Mouse (Mus musculus) midbrain, embryonic 13.5 days (tissue): ENCODE data around the gene Ackr3. TPM values are rescaled to one million over a fixed set of nuclear protein-coding genes. Genes with fewer than 3 reads are reported as not detected.

Source experiments
- ATAC-seq: fragments of 200-750 bp; cut with Nextera tagmentation; 2 replicates; pipeline ENCODE4 v1.8.0; 2017; ENCODE audit warnings: mild to moderate bottlenecking, moderate TSS enrichment, moderate library complexity
- H3K27ac ChIP-seq: fragments of 300-500 bp; sonication (generic); 2 replicates; pipeline ENCODE4 v1.5.1; 2015; ENCODE audit warnings: inconsistent platforms, mild to moderate bottlenecking, moderate library complexity
- H3K27me3 ChIP-seq: fragments of 300-500 bp; sonication (generic); 2 replicates; pipeline ENCODE4 v1.6.1; 2015; ENCODE audit warnings: mild to moderate bottlenecking, inconsistent platforms
- H3K36me3 ChIP-seq: fragments of 300-500 bp; sonication (generic); 2 replicates; pipeline ENCODE4 v1.6.1; 2015; ENCODE audit warnings: mild to moderate bottlenecking, inconsistent platforms
- H3K4me1 ChIP-seq: fragments of 300-500 bp; sonication (generic); replicated peaks from 2 replicates; pipeline ENCODE4 v1.6.1; 2015; ENCODE audit warnings: inconsistent platforms
- H3K4me2 ChIP-seq: fragments of 300-500 bp; sonication (generic); replicated peaks from 2 replicates; pipeline ENCODE4 v1.6.1; 2015; ENCODE audit warnings: moderate library complexity, mild to moderate bottlenecking, inconsistent platforms
- H3K4me3 ChIP-seq: fragments of 300-500 bp; sonication (generic); replicated peaks from 2 replicates; pipeline ENCODE4 v1.5.1; 2015; ENCODE audit warnings: mild to moderate bottlenecking, inconsistent platforms
- H3K9ac ChIP-seq: fragments of 300-500 bp; sonication (generic); replicated peaks from 2 replicates; pipeline ENCODE4 v1.6.1; 2015; ENCODE audit warnings: mild to moderate bottlenecking, inconsistent platforms
- H3K9me3 ChIP-seq: fragments of 300-500 bp; sonication (generic); 2 replicates; pipeline ENCODE4 v1.6.1; 2016; ENCODE audit warnings: mild to moderate bottlenecking, inconsistent platforms
- WGBS: fragments of 180-500 bp; shearing (Covaris S2); methylation state at CpG from one replicate; pipeline ENCODE4 v1.1.7; 2015; 5-methylcytosine and 5-hydroxymethylcytosine counted together
- polyA plus RNA-seq: library from polyadenylated mRNA; unstranded; fragments of >200 nt; fragmentation: Nextera tagmentation; extraction: Ambion mirVana; gene quantifications from 2 replicates; pipeline ENCODE4 v1.2.1, GENCODE M21; 2015

Ackr3 gene
- polyA plus RNA-seq, 1 experiment from 2014 or later: 17.1 TPM

- no peak overlapping the region for H3K4me3 ChIP-seq
- peaks cover 28% of the 10 kb centered on the region for H3K4me1 ChIP-seq
- ATAC-seq: no peak
- 84% methylated on average over 2 of the region's 2 CpGs for WGBS
- H3K9ac ChIP-seq: no peak overlapping the region
- H3K27ac ChIP-seq: no peak overlapping the region
- H3K27me3 ChIP-seq: peaks cover 3% of the 10 kb centered on the region; the same call in 1 of the 2 replicates
- H3K9me3 ChIP-seq: no peaks in the 10 kb centered on the region
- H3K4me2 ChIP-seq: no peak overlapping the region
- peaks cover 30% of the 10 kb centered on the region for H3K36me3 ChIP-seq
These were observed 12.1 kb downstream of the Ackr3 start for GRCm38 (mm10) chr1:90215881-90216280.

GRCm38 (mm10) chr1:90216395-90216794 lies 12.6 kb downstream of the Ackr3 start:
- no peak overlapping the region for H3K27ac ChIP-seq
- H3K27me3 ChIP-seq: peaks cover 3% of the 10 kb centered on the region; the same call in 1 of the 2 replicates
- no peak overlapping the region for H3K4me3 ChIP-seq
- H3K36me3 ChIP-seq: peaks cover 30% of the 10 kb centered on the region
- H3K9me3 ChIP-seq: no peaks in the 10 kb centered on the region
- no peak overlapping the region for H3K9ac ChIP-seq
- no peak overlapping the region for H3K4me2 ChIP-seq
- ATAC-seq: no peak
- H3K4me1 ChIP-seq: peaks cover 29% of the 10 kb centered on the region
- WGBS: 64% methylated on average over 1 of the region's 1 CpGs

- no peak overlapping the region for H3K4me2 ChIP-seq
- peak overlapping the region; percentile 61 for H3K27ac ChIP-seq
- H3K4me3 ChIP-seq: no peak overlapping the region
- H3K36me3 ChIP-seq: 0 out of 2 replicates have a peak, but pooled peaks cover 14% of the 10 kb centered on the region
- no peak overlapping the region for H3K9ac ChIP-seq
- H3K27me3 ChIP-seq: peaks cover 9% of the 10 kb centered on the region; the same call in 1 of the 2 replicates
- peaks cover 39% of the 10 kb centered on the region for H3K4me1 ChIP-seq
- H3K9me3 ChIP-seq: no peaks in the 10 kb centered on the region
- ATAC-seq: peak; percentile 8; the same call in 1 of the 2 replicates
- 14% methylated on average over 9 of the region's 9 CpGs for WGBS
These were observed 16.5 kb downstream of the Ackr3 start for GRCm38 (mm10) chr1:90220280-90220679.

- H3K27ac ChIP-seq: peak overlapping the region; percentile 61
- no peaks in the 10 kb centered on the region for H3K9me3 ChIP-seq
- H3K4me3 ChIP-seq: no peak overlapping the region
- no peak for ATAC-seq
- H3K36me3 ChIP-seq: 0 out of 2 replicates have a peak, but pooled peaks cover 9% of the 10 kb centered on the region
- no peak overlapping the region for H3K4me2 ChIP-seq
- 73% methylated on average over 4 of the region's 4 CpGs for WGBS
- H3K9ac ChIP-seq: no peak overlapping the region
- peaks cover 9% of the 10 kb centered on the region; the same call in 1 of the 2 replicates for H3K27me3 ChIP-seq
- H3K4me1 ChIP-seq: peaks cover 39% of the 10 kb centered on the region
These were observed 17.1 kb downstream of the Ackr3 start for GRCm38 (mm10) chr1:90220844-90221243.

- peaks cover 39% of the 10 kb centered on the region for H3K4me1 ChIP-seq
- H3K4me3 ChIP-seq: peak overlapping the region; percentile 5; the same call in 1 of the 2 replicates
- no peak overlapping the region for H3K9ac ChIP-seq
- 0 out of 2 replicates have a peak, but pooled peaks cover under 1% of the 10 kb centered on the region for H3K36me3 ChIP-seq
- H3K9me3 ChIP-seq: no peaks in the 10 kb centered on the region
- peak overlapping the region; percentile 43 for H3K4me2 ChIP-seq
- ATAC-seq: peak; percentile 76
- peak overlapping the region; percentile 61 for H3K27ac ChIP-seq
- WGBS: 15% methylated on average over 18 of the region's 18 CpGs
- peaks cover 13% of the 10 kb centered on the region; the same call in 1 of the 2 replicates for H3K27me3 ChIP-seq
These were observed 18.1 kb downstream of the Ackr3 start for GRCm38 (mm10) chr1:90221811-90222361.

- Histone ChIP-seq H3K36me3 (no peaks in the 10 kb centered on the region), H3K9me3 (no peaks in the 10 kb centered on the region), H3K4me1 (peaks cover 42% of the 10 kb centered on the region), H3K4me2 (peak overlapping the region; percentile 43), H3K27ac (peak overlapping the region; percentile 61), H3K27me3 (peaks cover 13% of the 10 kb centered on the region; the same call in 1 of the 2 replicates), H3K9ac (peak overlapping the region; percentile 32; the same call in 1 of the 2 replicates), H3K4me3 (0 out of 2 replicates have a peak overlapping the region, but pooled peaks have one; percentile 5)
- 16% methylated on average over 17 of the region's 17 CpGs for WGBS
- ATAC-seq: peak; percentile 28
These were observed 18.7 kb downstream of the Ackr3 start for GRCm38 (mm10) chr1:90222427-90222901.

GRCm38 (mm10) chr1:90223006-90223405 lies 19.2 kb downstream of the Ackr3 start:
- H3K4me1 ChIP-seq: peaks cover 48% of the 10 kb centered on the region
- peak overlapping the region; percentile 32; the same call in 1 of the 2 replicates for H3K9ac ChIP-seq
- H3K4me3 ChIP-seq: no peak overlapping the region
- peaks cover 13% of the 10 kb centered on the region; the same call in 1 of the 2 replicates for H3K27me3 ChIP-seq
- no peaks in the 10 kb centered on the region for H3K36me3 ChIP-seq
- H3K4me2 ChIP-seq: peak overlapping the region; percentile 43; the same call in 1 of the 2 replicates
- ATAC-seq: no peak
- 17% methylated on average over 2 of the region's 2 CpGs for WGBS
- 0 out of 2 replicates have a peak overlapping the region, but pooled peaks have one; percentile 1 for H3K27ac ChIP-seq
- no peaks in the 10 kb centered on the region for H3K9me3 ChIP-seq

- peaks cover 52% of the 10 kb centered on the region for H3K4me1 ChIP-seq
These were observed 21.9 kb downstream of the Ackr3 start for GRCm38 (mm10) chr1:90225603-90226254.

GRCm38 (mm10) chr1:90227684-90228322 lies 24.0 kb downstream of the Ackr3 start:
- H3K27ac ChIP-seq: no peak overlapping the region
- 0 out of 2 replicates have a peak, but pooled peaks cover 9% of the 10 kb centered on the region for H3K27me3 ChIP-seq
- H3K4me3 ChIP-seq: no peak overlapping the region
- peak; percentile 72 for ATAC-seq
- no peaks in the 10 kb centered on the region for H3K9me3 ChIP-seq
- no peak overlapping the region for H3K4me2 ChIP-seq
- WGBS: 31% methylated on average over 12 of the region's 12 CpGs
- no peak overlapping the region for H3K9ac ChIP-seq
- no peaks in the 10 kb centered on the region for H3K36me3 ChIP-seq
- H3K4me1 ChIP-seq: peaks cover 34% of the 10 kb centered on the region

More at GRCm38 (mm10) chr1:90225603-90226254, 21.9 kb downstream of the Ackr3 start:
- no peak for ATAC-seq
- 0 out of 2 replicates have a peak, but pooled peaks cover 9% of the 10 kb centered on the region for H3K27me3 ChIP-seq
- no peaks in the 10 kb centered on the region for H3K9me3 ChIP-seq
- no peak overlapping the region for H3K4me2 ChIP-seq
- no peaks in the 10 kb centered on the region for H3K36me3 ChIP-seq
- no peak overlapping the region for H3K9ac ChIP-seq
- H3K4me3 ChIP-seq: no peak overlapping the region
- 75% methylated on average over 9 of the region's 9 CpGs for WGBS
- H3K27ac ChIP-seq: no peak overlapping the region

- WGBS: 47% methylated on average over 9 of the region's 9 CpGs
- Histone ChIP-seq H3K36me3 (no peaks in the 10 kb centered on the region), H3K9ac (no peak overlapping the region), H3K4me3 (no peak overlapping the region), H3K9me3 (no peaks in the 10 kb centered on the region), H3K27ac (no peak overlapping the region), H3K4me1 (peaks cover 33% of the 10 kb centered on the region), H3K4me2 (no peak overlapping the region), H3K27me3 (0 out of 2 replicates have a peak, but pooled peaks cover 9% of the 10 kb centered on the region)
- ATAC-seq: no peak
These were observed 24.5 kb downstream of the Ackr3 start for GRCm38 (mm10) chr1:90228323-90228697.

GRCm38 (mm10) chr1:90230611-90231010 lies 26.8 kb downstream of the Ackr3 start:
- H3K4me2 ChIP-seq: no peak overlapping the region
- no peak for ATAC-seq
- 71% methylated on average over 4 of the region's 4 CpGs for WGBS

More at GRCm38 (mm10) chr1:90230611-90231010, 26.8 kb downstream of the Ackr3 start:
- peaks cover 49% of the 10 kb centered on the region for H3K4me1 ChIP-seq
- H3K9ac ChIP-seq: no peak overlapping the region
- no peak overlapping the region for H3K27ac ChIP-seq
- H3K9me3 ChIP-seq: no peaks in the 10 kb centered on the region
- no peak overlapping the region for H3K4me3 ChIP-seq
- 0 out of 2 replicates have a peak, but pooled peaks cover 4% of the 10 kb centered on the region for H3K27me3 ChIP-seq
- no peaks in the 10 kb centered on the region for H3K36me3 ChIP-seq
